Mouse (Mus musculus) layer of hippocampus, adult 18-20 months (tissue): ENCODE data around the gene Slc17a5. TPM values are rescaled to one million over a fixed set of nuclear protein-coding genes. Genes with fewer than 3 reads are reported as not detected.
"Not testable (repeated sequence)": the region's sequence is repeated elsewhere in the genome, so short reads cannot be mapped to it uniquely, and the experiment has no call there.

Experiments
- DNase-seq, 2 experiments: peaks; one replicate each; pipeline ENCODE4 v3.0.0; 2022; ENCODE audit warnings: low spot score in 2 of 2
- total RNA-seq, 2 experiments: library from RNA; stranded (reverse); gene quantifications; 2 replicates each; pipeline ENCODE4 v1.2.3; 2021

Gene Slc17a5
- total RNA-seq, 2 experiments from 2014 or later, result 20.4 to 21.4 TPM

- peak in 1 of 2 experiments; percentile 21 for DNase-seq
Observed at GRCm38 (mm10) chr9:78520780-78521601, 66.8 kb downstream of the Slc17a5 start.

DNA sequence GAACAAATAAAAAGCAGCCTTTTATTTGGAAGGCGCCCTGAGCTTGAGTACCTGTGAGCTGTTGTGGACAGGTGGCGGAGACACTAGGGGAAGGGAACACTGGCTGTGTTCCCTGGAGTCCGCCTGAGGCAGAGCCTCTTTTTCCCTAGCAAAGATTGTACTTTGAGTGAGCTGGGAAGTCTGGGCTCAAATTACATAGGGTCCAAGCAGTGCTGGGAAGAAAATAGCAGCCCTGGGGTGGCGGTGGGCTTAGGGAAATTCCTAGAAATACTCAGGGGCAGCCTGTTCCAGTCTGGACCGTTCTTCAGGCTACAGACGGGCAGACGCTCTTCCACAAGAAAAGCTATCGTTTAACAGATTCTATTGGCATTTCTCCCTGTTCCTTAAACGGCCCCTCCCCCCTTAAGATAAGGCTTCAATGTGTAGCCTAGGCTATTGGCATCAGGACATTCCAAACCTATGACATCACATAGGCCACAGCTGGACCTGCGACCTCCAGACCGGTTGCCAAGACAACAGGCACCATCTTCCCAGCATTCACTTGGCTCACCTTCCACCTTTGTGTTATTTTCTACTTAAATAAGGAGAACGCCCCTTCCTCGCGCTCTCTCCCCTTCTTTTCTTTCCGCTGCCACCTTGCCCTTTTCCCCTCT, 67.6 kb downstream of the Slc17a5 start:
- DNase-seq, result no peak

GRCm38 (mm10) chr9:78517237-78517636, 70.6 kb downstream of the Slc17a5 start:
- not testable (repeated sequence) for DNase-seq

GRCm38 (mm10) chr9:78516125-78516524, 71.7 kb downstream of the Slc17a5 start:
- no peak for DNase-seq

- DNase-seq, result no peak
Observed at GRCm38 (mm10) chr9:78514681-78515080, 73.2 kb downstream of the Slc17a5 start.

- no peak for DNase-seq
Observed at GRCm38 (mm10) chr9:78513776-78514500, 73.9 kb downstream of the Slc17a5 start.

GRCm38 (mm10) chr9:78511705-78512104, 76.1 kb downstream of the Slc17a5 start:
- DNase-seq, result no peak

GRCm38 (mm10) chr9:78508106-78508786, 79.6 kb downstream of the Slc17a5 start:
- no peak for DNase-seq

GRCm38 (mm10) chr9:78506722-78507077, 81.1 kb downstream of the Slc17a5 start:
- no peak for DNase-seq

- DNase-seq, result no peak
Observed at GRCm38 (mm10) chr9:78506002-78506721, 81.7 kb downstream of the Slc17a5 start.

GRCm38 (mm10) chr9:78505223-78505622, 82.6 kb downstream of the Slc17a5 start:
- no peak for DNase-seq

GRCm38 (mm10) chr9:78504679-78505078, 83.2 kb downstream of the Slc17a5 start:
- DNase-seq, result no peak

DNA sequence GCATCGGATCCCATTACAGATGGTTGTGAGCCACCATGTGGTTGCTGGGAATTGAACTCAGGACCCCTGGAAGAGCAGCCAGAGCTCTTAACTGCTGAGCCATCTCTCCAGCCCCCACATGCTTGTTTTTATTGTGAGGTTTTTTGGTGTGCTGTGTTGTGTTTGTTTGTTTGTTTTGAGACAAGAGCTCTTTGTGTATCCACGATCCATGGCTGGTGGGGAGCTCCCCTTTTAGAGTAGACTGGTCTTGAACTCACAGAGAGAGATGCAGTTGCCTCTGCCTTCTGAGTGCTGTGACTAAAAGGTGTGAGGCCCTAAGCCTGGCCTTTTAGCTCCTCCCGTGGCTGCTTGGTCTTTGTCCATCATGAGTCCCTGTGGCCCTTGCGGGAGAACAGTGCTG, 83.7 kb downstream of the Slc17a5 start:
- no peak for DNase-seq

DNA sequence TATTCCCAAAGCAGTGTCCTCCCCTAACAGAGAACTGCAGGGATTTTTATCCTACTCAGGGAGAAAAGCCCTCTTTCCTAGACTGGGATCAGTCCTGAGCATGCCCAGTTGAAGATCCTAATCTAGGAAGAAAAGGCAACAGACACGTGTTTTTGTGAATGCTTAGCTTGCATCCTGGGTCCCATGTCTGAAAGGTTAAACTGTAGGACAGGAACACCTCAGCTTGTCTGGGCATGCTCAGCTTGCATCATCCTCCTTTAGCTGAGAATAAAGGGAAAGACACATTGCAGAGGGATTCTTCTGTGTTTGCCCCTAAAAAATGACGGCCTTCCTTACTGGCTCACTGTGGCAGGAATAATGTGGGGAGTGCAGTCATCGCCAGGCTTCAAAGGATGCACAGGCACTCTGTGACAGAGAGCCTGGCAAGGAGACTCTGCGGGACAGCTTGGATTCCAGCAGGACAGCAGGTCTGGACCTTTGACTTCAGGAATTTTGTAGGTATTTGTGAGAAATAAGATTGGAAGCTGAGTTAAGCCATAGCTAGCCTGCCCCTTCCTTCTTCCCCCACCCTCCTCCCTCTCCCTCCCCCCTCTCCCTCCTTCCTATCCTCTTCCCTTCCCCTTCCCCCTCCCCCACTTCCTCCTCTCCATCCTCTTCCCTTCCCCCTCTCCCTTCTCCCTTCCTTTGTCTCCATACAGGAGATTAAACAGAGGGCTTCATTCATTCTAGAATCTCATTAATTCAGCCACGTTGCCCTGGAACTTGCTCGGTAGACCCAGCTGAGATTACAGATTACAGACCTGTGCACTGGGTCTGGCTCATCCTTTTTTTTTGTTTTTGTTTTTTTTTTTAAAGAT, 84.4 kb downstream of the Slc17a5 start:
- no peak for DNase-seq

DNA sequence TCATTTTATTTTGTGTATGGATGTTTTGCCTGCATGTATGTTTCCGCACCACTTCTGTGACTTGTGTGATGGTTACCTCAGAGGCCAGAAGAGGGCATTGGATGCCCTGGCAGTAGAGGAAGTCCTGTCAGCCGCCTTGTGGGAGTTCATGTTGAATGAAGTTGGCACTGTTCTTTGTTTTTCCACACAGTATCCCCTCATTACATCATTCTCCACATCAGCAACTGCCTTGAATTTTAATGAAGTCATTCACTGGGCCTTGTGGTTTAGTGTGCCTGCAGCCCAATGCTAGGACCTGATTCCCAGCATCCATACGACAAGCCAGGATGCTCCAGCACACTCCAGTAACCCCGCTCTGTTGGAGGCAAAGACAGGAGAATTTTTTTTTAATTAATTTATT, 86.6 kb downstream of the Slc17a5 start:
- no peak for DNase-seq

GRCm38 (mm10) chr9:78500386-78500785, 87.5 kb downstream of the Slc17a5 start:
- no peak for DNase-seq

GRCm38 (mm10) chr9:78493171-78493570, 94.7 kb downstream of the Slc17a5 start:
- DNase-seq, result no peak

DNA sequence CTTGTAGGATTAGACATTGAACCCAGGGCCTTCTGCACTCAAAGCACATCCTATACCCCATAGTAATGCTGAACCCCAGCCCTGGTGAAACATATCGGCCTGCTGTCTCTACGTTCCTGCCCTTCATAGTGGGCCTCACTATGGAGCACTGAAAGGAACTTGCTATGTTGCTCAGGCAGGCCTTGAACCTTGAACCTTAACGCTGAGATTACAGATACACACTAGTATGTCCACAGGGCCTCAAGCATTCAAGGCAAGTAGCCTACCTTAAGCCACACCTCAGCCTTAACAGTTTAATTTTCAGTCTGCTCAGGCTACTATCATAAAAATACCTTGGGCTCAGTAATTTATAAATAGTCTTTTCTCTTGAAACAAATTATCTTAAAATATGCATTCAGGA, 95.6 kb downstream of the Slc17a5 start:
- no peak for DNase-seq

DNA sequence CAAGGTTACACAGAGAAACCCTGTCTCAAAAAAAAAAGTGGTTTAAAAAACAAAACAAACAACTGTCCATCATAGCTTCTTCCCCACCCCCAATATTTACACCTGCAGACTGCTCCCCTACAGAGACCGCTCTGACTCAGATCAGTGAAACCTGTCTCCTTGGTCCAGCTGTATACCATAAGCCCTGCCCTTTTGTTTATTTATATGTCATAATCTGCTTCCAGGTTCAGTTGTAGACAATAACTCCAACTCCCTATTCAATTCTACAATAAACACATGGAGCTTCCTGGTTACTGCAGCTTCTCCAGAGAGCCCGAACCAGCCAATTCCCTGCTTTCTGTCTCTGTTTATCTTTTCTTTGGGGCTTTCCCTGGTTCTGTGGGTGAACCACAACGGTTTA, 96.7 kb downstream of the Slc17a5 start:
- DNase-seq, result no peak

- no peak for DNase-seq
Observed at GRCm38 (mm10) chr9:78488890-78489420, 98.9 kb downstream of the Slc17a5 start, which contains the start of gene Eef1a1. TSS of gene Eef1a1 (minus strand) at chr9:78489151.
